Mouse (Mus musculus): ENCODE data around the gene Tbc1d22a.

Tbc1d22a gene

DNA sequence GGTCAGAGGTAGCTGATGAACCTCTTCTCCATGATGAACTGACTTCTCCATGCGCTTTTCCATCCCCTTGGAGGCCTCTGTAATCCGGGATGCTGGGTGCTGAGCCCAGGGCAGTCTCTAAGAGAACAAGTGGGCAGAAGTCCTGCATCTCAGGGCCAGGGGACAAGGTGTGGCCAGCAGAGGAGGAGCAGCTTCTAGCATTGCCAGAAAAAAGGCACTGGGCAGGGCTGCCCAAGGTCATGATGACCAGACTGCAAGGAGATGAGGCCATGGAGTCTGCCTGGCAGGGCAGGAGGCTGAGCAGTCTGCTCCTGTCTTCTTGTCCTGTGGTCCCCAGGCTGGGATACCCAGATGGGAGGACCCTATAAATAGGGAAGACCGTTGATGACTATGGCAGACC is 220.0 kb downstream of the Tbc1d22a start:
- CTCF ChIA-PET, result no interaction called here

DNA sequence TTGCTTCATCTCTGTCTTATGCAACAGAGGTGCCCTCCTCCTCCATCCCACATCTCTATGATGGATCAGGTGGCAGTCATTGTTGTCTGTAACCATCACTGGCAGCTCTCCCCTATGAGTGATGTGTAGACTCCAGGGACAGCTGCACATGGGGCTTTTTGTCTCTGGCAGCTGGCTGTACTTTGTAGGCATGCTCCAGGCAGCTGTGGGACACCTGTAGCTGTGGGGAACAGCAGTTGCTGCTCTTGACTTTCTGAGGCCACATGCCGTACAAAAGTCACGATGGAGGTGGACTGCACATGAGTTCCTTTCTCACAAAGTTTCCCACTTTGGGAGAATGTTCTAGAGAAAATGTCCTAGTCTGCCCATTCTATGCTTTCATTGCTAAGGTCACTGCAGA is 223.1 kb downstream of the Tbc1d22a start:
- CTCF ChIA-PET, result no interaction called here

DNA sequence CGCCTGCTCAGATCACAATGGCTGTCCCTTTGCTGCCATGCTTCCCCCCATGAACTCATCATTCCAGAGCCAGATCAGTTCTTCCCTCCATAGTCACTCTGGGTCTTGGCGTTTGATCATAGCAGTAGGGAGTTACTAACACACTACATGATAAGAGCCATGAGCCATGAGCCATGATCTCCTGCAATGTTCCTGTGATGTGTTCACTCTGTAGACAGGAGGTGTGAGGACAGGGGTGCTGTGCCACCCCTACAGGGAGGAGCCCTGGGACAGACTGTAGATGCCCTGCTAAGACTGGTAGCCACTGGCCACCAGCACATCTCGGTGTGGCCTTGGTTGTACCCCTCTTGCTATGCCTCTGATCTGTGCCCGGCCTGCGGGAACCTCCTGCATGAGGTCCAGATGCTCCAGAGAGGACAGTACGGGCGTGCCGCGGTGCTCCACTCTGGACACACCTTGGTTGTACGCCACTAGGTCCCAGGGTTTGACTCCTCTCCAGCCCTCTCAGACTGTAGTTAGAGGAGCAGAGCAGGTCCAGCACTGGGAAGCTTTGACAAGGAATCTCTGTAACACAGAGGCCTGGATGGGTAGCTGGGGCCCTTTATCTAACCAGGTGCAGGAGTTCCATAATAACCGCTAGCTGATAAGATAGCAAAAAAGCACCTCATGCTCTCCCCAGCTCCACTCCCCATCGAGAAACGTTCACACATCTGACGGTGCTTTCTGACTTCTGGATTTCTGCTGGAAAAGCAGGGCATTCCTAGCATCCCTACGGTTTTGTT is 224.9 kb downstream of the Tbc1d22a start:
- CTCF ChIA-PET, result no interaction called here

DNA sequence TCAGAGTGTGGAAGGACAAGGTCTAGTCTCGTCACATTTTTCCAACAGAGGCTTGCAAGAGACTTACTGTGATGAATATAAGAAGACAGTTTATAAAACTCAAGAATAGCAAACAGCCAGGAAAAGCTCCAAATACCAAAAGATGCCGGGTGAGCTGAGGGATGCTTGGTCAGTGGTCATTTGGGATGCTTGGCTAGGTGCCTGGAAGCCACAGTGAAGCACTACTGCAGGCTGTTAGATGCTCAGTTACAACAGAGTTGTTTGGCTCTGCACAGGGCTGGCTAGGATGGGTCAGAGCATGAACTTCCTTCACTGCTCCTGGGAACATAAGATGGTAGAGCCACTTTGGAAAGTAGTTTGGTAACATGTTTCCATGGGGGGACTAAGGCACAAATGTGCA is 230.0 kb downstream of the Tbc1d22a start:
- CTCF ChIA-PET, result no interaction called here

- CTCF ChIA-PET, result no interaction called here
Measured at GRCm38 (mm10) chr15:86446064-86446463, 231.8 kb downstream of the Tbc1d22a start.

GRCm38 (mm10) chr15:86447251-86447650 is 233.0 kb downstream of the Tbc1d22a start:
- CTCF ChIA-PET, result no interaction called here

DNA sequence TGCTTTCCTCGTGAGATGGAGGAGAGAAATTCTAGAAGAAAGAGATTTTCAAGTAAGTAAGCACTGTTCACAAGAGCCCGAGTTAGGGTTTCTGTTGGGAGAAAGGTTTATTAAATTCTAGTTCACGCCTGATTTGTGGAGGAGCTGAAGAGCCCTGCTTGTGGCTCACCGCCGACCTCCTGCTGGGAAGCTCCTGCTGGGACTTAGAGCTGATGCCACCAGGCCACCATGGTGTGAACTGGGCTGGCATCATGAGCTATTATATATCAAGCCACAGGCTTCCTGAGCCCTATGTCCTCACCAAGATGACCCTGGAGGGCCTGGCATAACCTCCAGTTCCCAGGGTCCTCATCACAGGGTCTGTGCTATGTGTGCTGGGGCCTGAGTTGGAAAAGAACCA is 235.0 kb downstream of the Tbc1d22a start:
- CTCF ChIA-PET, result interaction anchor here (0.7 kb wide), 1 partner anchor 73 kb away, joined by 6 read pairs; no protein-coding TSS in a partner anchor

GRCm38 (mm10) chr15:86449794-86450193 is 235.5 kb downstream of the Tbc1d22a start:
- CTCF ChIA-PET, result no interaction called here

DNA sequence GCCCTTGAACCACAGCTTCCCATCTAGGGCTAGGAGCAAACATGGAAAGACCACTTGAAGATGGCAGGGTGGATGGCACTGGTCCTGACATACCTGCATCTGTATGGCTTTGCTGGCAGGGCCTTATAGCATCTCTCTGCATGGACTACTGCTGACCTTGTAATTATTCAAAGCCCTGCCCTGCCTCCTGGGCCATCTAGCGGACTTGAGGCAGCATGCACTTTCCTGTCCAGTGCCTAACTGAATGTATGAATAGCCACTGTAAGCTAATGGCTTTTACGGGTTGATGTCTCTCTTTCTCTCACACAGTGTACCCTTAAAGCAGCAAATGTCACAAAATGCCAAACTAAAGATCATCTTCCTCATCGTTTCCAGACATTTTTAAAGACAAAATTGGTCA is 245.2 kb downstream of the Tbc1d22a start:
- CTCF ChIA-PET, result no interaction called here

DNA sequence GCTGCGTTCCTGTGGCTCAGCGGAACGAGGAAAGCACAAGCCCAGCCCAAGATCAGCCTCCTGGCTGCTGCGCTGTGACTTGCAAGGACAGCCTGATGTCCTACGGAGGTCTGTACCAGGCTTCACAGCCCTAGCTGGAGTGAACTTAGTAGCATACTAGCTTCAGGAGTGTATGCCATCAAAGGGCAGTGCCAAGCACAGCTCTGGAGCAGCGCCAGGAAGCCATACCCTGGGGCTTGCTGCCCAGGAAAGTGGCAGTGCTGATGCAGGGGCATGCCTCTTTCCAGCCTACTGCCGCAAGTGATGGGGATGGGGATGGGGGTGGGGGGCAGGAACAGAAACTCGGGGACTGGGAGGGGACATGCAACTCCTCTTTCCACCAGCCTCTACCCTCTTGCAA is 248.4 kb downstream of the Tbc1d22a start:
- CTCF ChIA-PET, result no interaction called here

GRCm38 (mm10) chr15:86468082-86468481 is 253.8 kb downstream of the Tbc1d22a start:
- CTCF ChIA-PET, result no interaction called here

- CTCF ChIA-PET, result no interaction called here
Measured at GRCm38 (mm10) chr15:86471136-86471535, 256.9 kb downstream of the Tbc1d22a start.

GRCm38 (mm10) chr15:86473473-86473872 is 259.2 kb downstream of the Tbc1d22a start:
- CTCF ChIA-PET, result no interaction called here

- CTCF ChIA-PET, result no interaction called here
Measured at GRCm38 (mm10) chr15:86474951-86475350, 260.7 kb downstream of the Tbc1d22a start.

- CTCF ChIA-PET, result no interaction called here
Measured at GRCm38 (mm10) chr15:86476483-86476882, 262.2 kb downstream of the Tbc1d22a start.

GRCm38 (mm10) chr15:86477032-86477431 is 262.8 kb downstream of the Tbc1d22a start:
- CTCF ChIA-PET, result no interaction called here

DNA sequence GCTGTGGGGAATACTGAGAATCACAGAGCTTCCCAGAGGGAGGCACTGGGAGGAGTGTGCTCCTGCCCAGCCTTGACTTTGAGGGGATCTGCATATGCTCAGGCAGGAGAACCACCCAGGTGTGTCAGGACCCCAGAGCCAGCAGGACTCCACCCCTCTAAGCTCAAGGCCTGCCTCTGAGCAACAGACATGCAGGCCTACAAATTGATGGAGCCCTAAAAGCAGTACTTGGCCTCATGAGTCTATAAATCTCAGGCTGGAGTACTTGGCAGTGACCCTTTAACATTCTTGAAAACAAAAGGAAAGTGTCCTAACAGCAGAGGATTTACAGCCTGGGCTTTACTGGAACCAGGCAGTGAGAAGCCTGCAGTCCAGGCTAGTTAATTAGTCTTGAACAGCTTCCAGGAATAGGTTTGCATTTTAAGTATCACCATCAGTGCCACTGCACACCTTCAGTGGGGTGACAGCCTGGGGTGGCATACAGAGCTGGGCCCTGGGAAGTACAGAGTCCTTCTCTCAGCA is 263.3 kb downstream of the Tbc1d22a start:
- CTCF ChIA-PET, result no interaction called here

DNA sequence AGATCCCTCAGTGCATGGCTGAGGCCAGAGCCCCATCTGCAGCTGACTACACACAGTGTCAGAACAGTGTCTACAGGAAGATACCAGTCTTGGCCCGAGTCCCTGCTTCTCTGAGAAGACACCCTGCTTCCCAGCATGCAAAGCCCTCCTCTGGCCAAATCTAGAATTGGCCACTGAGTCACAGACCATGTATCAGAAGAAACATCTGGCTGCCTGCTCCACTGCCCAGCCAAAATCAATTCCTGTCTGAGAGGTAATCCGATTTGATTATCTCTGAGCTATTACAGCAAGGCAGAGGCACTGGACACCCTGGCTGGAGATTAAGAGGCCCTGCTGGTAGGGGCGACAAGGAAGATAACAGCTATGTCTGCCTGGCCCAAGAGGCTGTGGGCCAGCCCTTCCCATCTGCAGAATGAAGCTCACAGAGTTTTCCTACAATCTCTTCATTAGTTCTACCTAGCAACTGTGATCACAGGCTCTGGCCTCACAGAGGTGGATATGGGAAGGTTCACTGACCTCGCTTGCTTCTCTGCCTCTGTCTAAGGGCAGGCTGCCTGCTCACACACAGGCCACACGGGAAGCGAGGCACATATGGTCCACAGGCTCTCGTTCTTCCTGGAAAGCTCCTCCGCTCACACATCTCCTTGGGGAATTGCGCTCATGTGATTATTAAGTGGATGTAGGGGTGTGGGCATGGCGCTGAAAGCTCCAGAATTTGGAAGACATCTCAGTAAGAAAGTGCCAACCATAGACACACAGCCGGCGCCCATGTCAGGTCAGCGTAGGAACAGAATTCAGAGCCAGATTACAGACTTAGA is 264.6 kb downstream of the Tbc1d22a start:
- CTCF ChIA-PET, result no interaction called here

DNA sequence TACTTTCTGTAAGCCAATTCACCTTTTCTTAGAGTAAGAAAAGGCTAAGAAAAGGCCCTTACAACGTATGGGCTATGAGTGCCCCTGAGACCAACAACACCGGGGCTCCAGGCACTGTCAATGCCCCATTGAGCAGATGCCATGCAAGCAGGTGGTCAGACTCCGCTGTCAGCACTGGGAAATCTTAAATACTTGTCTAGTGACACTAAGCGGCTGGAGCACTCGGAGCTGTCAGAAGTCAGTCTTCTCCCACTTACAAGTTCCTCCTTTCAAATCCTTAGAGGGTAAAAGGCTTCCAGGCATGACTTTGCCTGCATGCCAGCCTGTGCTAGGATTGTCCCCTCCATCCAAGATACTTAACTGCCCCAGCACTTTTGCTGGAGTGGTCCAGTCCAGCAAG is 268.1 kb downstream of the Tbc1d22a start:
- CTCF ChIA-PET, result no interaction called here

GRCm38 (mm10) chr15:86485815-86486214 is 271.6 kb downstream of the Tbc1d22a start:
- CTCF ChIA-PET, result no interaction called here

DNA sequence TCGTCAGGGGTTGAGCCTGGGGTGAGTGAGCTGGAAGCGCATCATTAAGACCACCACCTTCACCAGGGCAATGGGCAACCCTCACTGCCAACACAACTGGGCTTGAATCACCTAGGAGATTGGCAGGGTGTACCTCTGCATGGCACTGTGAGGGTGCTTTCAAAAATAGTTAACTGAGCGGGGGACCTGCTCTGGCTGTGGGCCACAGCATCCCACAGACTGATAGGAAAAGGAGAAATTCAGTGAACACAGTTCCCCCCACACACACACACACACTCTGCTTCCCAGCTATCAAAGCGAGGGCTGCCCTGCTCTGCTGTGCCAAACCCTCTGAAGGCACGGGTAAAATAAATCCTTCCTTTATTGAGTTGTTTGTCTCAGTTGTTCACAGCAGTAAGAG is 273.1 kb downstream of the Tbc1d22a start:
- CTCF ChIA-PET, result no interaction called here

DNA sequence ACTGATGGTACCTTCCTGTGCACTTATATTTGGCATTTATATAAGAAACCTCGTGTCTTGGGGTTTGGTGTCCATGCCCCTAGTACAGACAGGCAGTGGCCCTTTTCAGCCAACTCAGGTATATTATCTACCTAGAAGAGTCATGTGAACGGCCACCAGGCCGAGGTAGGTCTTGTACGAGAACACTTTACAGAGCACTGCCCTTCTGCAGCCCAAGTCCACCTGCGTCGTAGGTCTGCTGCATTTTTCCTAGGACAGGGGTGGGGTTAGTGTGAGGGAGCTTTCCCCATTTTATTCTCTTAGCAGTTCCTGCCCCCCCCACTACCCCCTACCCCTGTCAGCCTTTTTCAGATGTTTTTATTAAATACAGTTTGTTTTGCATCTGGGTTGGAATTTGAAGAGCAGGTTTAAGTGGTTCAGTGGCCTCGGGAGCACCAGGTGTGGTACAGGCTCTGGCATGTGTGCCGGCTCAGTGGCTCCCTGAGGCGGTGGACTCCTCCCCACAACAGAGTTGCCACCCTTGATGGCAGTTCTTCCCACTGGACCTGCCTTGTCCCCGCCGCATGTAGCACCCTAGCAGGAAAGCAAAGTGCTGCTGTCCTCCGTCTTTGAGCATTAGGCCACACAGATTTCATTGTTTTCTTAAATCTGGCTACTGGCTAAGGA is 277.3 kb downstream of the Tbc1d22a start:
- CTCF ChIA-PET, result no interaction called here

DNA sequence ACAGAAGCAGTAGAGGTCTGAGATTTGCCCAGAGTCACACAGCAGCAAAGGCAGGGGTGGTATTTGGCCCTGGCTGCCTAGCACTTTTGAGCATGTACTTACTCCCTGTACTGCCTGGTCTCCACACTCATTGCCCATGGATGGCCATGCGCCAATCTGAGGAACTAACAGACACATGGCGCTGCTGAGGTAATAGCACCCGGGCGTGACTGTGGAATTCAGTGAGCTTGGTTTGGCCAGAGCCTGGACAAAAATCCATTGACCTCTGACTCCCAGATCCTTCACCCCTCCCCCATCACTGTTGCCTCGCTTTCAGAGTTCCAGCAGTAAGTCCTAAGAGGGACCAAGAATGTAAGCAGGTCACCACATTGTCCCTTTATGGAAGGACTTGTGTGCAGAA is 278.4 kb downstream of the Tbc1d22a start:
- CTCF ChIA-PET, result no interaction called here

Data from spleen, embryonic (tissue).